Mouse (Mus musculus) embryo, embryonic 10.5 days (tissue): ENCODE measurements around the gene Cltc.

Experiments
- DNase-seq: peaks from one replicate; pipeline ENCODE4 v3.0.0-alpha.2; 2015; ENCODE audit warnings: low spot score

Cltc gene

DNA sequence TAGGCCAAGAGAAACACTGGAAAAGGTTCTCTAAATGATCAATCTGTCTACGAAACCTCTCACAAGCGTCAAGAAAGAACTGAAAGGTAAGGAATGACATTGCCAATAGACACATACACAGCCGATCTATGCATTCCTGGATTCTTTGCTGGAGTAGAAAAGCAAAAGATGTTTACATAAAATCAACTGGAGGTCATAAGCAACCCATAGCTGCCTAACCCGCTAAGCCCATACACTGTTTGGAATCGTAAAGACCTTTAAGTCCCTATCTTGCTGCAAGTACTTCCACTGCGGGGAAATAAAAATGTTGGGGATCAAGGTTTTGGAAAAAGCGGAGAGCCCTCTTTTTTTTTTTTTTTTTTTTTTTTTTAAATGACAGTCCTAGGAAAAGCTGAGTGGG is 74.5 kb downstream of the Cltc start:
- DNase-seq: no peak

DNA sequence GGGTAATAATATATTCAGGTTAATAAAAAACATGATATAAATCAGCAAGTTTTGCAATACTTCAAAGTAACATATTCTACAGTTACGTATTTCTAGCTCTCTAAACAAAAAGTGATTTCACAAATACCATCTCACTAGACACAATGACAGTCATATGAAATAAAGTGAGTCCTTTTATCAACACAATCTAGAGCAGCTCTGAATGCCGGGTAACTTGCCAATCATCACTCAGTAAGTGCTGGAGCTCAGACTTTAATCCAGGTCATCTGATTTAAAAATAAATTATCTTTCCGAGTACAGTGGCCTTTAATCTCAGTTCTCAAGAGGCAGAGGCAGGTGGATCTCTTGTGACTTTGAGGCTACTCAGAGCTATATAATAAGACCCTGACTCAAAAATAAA is 75.9 kb downstream of the Cltc start:
- no peak for DNase-seq

DNA sequence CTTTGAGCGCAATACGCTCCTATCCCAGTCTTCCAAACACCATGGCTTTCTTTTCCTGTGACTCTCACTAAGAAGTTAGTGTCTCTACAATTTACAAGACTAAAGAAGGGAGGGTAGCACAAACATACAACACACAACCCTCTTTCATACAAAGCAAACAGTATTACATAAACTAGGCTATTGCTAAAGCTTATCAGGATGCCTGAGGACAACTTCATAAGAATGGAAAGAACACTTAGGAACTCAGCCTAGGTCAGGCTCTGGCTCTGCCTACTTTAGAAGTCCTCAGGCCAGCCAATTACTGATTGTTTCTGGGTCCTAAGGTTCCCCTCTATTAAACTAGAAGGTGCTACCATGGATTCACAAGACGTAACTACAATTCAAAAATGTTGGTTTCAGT is 76.6 kb downstream of the Cltc start:
- DNase-seq: no peak

DNA sequence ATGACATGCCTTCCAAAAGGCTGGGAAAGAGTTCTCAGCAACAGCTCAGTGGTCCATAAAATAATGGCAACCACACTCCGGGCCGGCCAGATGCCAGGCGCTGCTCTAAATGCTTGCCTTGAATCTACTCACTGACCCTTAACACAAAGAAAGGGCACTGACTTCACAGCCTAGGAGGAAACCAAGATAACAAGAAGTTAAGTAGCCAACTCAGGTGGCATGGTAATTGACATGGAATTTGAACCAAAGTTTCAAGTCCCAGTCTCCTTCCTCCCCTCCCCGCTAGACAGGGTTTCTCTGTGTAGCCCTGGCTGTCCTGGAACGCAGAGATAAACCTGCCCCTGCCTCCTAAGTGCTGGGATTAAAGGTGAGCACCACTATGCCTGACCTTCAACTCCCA is 78.4 kb downstream of the Cltc start:
- DNase-seq: no peak

DNA sequence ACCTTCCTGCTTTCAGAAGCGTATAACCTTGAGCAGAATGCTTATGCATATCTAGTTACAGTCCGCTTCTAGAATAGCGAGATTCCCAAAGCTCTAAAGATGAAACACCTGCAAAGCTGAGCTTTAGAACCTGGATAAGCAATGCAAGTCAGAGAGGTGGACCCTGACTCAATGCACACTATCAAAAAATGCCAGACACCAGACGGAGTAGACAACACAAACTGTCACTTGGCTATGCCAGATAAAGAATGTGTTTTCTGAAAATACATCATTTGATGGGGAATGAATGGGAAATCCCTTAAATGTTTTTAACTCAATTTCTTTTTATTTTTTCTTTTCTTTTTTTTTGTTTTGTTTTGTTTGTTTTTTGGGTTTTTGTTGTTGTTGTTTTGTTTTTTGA is 81.8 kb downstream of the Cltc start:
- no peak for DNase-seq

DNA sequence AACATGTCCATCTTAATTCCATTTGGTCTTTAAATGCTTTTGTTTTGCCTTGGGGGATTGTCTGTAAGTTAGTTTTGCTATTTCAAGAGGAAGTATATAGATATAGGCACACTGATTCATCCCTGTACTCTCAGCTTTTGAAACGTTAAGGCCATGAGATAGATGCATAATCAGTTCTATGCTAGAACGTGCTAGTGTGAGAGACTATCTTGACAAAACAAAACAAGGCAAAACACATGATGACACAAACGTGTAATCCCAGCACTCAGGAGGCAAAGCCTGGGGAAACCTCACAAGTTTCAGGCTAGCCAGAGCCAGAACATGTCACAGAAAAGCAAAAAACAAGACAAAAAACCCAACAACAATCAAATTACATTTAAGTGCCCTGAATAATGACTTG is 84.6 kb downstream of the Cltc start:
- DNase-seq: no peak

DNA sequence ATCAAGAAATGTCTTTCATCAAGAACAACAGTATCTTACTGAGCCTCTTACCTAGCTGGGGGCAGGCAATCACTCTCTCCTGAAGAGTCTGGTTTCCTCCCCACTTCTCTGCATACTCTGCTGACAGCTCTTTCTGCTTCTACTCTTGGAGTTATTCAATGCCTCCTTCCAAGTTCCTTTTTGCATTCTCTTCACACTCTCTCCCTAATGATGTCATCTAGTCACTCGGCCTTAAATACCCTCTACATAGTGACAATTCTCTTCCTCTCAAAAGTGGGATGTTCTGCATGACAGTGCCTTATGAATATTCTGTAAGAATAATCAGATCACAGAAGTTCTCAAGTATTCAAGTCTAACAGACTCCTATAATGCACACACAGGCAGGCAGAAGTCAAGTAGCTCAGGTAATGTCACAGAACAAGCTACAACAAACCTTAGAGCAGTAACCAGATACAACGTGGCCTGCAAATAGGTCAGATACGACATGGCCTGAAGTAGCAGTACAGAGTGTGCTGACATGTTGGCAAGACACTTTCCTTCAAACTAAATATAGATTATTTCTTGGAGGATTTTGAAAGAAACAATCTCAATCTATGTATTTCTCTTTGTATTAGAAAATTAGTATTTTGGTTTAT is 86.2 kb downstream of the Cltc start:
- no peak for DNase-seq

DNA sequence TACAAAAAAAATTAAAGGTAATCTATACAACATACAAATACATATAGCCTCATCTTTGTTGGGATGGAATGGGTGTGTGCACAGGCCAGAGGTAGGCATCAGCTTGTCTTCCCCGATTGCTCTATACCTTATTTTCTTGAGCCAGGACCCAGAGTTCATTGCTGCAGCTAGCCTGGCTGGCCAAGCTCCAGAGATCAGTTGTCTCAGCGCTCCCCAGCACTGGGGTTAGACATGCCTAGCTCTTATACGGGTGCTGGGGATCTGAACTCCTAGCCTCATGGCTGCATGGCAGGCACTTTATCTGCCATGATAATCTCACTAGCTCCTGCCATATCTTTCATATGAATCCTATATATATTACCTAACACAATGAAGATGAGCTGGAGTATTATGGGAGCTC is 89.2 kb downstream of the Cltc start:
- no peak for DNase-seq

DNA sequence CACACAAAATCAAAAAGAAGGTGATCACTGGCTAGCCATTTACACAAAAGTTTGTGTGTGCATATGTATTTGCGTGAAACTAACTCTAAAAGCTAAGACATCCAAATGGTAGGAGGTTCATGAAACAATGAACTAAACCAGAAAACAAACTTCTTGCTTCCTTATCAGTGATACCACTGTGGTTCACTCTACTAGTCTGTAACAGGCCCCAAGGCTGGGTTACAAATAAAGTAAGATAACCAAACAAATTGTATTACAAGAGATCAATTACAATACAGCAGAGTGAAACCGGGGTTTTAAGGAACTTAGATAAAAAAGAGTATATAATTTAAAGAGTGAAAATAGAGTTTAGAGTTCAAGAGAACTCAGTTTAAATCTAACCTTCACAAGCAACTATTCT is 89.8 kb downstream of the Cltc start:
- no peak for DNase-seq

DNA sequence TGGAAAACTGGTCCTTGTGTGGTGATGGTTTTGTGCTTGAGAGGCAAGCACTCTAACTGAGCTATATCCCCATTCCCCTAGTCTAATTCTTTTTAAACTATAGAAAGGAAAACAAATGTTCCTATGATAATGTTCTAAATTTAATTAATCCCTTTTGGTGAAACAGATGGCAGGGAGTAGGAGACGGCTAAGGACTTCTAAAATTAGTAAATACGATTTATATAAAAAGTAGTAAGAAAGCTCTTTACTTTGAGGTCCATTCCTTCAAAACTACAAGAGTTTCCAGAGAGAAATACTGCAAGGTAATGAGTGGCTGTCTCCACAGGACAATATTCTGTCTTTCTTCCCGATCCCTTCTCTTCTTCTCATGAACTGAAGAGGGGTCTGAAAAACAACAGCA is 93.0 kb downstream of the Cltc start:
- no peak for DNase-seq

DNA sequence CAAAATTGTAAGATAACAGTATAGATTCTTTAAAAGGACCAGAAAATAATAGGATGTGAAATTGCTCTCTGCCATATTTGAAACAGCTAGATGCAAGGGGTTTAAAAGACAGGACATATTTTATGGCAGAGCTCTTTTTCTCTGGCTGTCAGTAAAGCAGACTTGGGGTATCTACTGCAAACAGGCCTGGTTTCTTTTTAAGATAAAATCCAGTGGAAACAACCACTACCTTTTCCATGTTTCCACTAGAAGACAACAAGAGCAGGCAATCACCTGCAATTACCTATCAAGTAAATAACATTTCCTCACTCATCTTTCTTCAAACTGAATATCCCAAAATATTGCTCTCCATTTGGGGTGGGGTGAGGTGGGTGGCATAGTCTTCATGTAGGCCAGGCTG is 93.4 kb downstream of the Cltc start:
- no peak for DNase-seq

DNA sequence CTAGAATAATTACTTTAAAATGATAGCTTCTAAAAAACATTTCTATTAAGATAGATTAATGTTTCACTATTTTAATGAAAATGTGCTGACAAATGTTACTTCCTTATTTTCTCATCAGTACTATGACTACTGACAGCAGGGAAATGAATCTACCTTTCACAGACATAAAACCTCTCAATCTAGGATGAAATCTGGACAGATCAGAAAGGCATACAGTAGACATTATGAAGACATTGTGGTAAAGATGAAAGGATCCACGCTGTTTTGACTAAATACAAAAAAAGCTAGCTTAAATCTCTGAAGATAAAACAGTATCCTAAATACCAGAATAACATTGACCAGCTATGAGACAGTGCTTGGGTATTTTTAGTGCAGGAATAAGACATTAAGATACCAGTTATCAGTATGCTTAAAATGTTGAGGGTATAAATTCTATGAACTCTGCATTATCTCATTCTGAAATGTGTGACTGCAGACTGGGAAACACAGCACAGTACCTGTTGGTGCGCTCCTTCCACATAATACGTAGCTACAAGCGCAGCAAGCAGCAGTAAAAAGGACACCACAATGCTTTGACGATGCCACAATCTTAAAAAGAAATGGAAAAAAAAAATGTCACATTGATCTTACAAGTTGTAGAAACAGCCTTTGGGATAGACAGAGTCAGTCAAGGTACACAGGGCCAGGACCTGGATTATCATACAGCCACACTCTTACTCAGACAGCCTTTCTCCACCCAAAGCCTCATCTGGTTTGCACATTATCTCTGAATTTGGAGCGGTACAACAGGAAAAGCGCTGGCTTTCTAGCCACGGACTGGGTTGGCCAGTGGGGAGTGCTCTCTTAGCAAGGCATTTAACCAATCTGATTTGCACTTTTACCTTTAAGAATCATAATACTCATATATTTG is 94.1 kb downstream of the Cltc start:
- no peak for DNase-seq

DNA sequence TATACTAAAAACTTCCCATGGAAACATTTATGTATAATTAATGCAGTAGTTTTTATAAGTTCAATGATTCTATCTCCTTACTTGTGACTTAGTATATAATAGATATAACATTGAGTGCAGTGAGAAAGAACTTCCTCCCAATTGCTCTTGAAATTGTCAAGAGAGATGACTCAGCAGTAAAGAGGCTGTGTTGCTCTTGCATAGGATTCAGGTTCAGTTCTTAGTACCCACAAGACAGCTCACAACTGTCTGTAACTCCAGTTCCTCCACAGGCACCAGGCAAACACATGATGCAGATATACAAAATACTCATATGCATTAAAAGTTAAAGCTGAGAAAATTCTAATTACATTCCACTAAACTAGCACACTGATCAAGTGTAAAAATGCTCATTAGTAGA is 99.5 kb downstream of the Cltc start:
- no peak for DNase-seq

DNA sequence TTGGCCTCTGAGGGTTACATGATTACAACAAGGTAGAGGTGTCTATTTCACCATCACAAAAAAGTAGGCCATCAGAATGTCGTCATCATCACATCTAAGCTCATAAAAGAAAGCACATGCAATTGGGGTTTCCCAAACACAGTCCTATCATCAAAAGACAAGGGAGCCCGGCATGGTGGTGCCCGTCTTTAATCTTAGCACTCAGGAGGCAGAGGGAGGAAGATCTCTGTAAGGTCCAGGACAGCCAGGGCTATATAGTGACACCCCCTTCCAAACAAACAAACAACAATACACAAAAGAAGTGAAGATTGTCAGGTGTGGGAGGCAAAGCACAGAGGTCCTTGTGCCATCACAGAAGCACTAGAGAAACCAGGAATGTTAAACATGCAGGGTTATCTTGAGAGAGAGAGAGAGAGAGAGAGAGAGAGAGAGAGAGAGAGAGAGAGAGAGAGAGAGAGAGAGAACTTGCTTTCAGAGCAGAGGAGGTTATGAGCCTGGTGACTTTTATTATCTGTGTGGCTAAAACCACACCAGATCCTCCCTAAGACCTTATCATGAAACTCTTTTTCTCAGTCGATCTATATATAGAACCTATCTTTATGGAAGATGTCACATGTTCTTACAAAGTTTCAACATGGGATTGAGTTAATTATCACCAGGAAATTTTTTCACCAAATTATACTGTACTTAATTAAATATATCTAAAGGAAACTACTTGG is 100.4 kb downstream of the Cltc start:
- no peak for DNase-seq

DNA sequence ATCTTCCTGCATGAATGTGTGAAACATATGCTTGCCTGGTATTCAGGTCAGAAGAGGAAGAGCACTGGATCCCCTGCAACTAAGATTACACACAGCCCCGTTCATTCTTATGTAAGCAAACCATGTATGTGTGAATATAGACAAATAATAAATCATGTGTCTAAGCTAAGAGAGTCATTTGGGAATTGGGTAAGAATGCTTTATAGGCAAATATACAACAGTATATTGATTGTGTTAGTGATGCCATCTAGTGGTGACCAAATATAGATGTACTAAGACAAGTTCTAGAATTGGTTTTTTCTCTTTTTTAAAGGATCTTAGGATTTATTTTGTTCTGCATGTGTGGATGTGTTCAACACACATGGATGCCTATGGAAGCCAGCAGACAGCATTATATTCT is 101.7 kb downstream of the Cltc start:
- peak; percentile 63 for DNase-seq

DNA sequence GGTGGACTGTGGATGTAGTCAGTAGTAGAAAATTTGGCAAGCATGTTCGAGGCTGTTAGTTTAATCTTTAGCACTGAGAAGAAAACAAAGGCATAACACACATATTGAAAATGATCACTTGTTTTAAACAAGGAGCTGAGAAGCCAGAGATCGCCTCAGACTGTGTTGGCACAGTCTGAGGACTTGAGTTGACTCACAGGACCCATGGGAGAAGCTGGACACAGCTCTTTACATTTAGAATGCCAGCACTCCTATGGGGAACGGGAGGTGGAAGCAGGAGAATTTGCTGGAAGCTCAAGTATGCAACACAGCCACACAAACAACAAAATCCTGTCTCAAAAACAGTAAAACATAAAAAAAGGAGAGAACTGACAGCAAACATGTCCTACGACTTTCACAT is 103.3 kb downstream of the Cltc start:
- DNase-seq: no peak

DNA sequence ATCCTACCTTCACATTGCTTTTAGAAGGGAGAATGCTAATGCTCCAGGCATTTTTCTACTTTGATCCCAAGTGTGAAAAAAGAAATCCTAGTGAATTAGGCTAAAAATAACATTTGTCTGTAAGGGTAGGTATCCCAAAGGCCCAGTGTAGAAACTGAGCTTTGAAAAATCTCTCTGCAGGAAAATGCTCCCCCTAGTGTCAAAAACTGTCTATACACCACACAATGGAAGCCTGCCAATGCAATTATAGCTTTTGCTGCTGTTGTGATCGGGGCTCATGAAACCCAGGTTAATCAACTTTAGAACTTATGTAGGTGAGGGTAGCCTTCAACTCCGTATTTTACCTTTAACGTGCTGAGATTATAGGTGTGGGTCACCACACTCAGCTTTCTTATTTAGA is 103.9 kb downstream of the Cltc start:
- peak; percentile 85 for DNase-seq

DNA sequence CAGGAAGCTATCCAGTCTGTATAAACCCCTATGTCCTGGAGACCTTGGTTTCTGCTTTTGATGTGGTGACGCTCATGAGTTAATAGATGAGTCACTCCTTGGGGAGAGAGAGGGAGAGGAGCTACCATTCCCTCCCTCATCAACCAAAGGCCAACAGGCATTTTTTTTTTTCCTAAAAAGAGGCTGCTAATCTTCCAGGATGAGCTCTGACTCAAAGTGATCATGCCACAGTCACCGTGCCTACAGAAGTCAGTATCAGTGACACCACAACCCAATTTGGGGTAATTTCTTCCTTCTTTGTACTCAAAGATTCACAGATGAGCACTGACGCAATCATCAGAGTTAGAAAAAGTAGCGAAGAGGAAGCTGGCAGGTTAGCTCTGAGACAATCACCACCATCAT is 104.8 kb downstream of the Cltc start:
- no peak for DNase-seq

DNA sequence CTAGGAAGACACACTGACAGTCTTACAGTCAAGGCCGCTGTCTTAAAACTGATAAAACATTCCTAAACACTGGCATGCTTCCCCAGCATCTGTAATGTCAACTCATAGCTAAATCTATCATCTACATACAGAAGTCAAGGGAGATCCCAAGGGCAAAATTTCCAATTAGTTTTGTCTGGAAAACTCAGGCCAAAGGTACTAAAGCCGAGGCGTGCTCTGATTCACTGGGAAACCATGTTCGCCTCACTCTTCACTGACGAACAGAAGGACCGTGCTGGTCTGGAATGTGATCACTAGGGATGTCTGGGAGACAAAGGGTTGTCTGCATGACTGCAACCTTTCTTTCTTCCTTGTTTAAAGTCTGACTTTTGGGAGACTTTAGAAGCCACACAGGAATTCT is 106.7 kb downstream of the Cltc start:
- DNase-seq: peak; percentile 19

DNA sequence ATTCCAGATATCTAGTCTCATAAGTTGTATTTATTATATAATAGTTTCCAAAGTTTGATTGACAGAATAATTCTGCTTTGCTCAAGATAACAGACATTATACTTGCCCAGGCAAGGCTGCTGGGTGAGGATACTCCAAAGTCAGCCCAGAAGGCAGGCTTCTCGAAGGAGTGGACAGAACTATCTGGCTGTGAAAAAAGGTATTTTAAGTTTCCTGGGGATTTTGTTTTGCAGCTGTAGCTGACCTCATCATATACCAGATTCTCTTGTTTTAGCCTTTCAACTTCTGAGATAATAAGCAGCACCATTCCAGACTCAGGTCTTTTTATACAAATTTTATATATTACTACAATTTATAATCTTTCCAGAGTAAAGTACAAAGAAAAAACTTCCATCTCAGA is 107.8 kb downstream of the Cltc start:
- no peak for DNase-seq

DNA sequence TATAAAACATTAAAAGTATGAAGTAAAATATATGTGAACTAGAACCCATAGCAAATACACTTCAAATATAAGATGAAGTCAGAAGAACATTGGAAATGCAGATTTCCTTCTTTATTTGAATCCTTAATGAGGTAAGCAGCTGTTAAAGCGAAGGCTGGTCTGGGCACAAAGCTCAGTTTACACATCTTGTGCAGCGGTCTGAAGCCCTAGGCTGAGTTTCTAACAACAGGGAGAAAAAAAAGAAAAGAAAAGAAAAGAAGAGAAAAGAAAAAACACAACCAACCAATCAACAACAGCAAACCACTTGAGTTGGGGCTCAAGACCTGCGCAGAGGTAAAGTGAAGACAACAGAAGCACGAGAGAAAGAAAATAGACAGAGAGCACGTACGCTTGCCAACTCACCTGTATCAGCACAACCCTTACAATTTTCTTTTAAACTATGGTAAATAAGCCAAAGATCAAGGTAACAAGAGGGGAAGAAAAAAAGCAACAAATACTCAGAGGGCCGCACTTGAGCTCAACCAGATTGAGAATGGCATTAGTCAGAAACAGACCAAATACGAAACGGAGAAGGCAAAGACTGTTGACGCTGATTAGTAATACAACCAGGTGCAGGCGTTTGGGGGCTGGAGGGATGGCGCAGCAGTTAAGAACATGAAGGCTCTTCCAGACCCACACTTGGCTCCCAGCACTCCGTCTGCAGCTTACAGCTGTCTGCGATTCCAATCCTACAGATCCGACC is 109.5 kb downstream of the Cltc start:
- no peak for DNase-seq

DNA sequence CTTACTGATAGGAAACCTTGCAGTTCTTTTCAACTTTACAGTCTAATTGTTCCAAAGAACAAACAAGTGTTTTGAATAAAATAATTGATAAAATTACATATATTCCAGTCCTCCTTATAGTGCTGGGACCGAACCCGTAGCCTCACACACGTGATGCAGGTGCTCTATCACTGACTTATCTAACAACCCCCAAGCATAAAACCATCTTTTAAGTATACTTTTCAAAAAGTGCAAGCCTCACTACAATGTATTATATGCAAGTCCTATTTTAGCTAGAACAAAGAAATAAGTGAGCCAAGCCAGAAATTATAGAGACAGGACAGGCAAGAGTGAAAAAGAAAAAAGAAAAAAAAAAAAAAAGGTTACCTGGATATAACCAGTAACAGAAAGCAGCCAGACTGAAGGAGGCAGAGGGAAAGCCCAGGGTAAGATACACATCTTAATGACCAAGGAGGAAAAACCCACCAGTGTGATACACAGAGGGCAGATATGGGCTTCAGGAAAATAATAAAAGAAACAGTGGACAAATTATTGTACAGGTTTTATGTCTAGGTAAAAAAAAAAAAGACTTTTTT is 110.4 kb downstream of the Cltc start:
- DNase-seq: no peak
